Comparison of ENCODE assay signal across 31 mouse cellular contexts in the genomic region with DNA sequence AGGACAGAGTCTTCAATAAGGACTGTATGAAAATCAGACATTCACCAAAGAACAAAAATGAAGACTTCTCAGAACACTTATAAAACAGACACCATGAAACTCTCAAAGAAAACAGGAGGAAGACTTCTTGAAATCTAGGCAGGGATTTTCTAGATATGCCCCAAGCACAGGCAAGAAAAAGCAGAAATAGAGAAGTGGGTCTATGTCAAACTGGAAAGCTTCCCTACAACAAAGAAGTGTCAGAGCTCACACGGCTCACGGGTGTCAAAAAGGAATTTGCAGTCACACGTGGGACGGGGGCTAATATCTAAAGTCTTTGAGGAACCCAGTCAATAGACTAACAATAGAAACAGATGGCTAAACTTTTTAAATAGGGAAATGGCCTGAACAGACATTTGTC. TPM values are rescaled to one million over a fixed set of nuclear protein-coding genes. Genes with fewer than 3 reads are reported as not detected.
"Had no signal": no experiment of that assay in that cellular context is flagged by ENCODE, and none has a peak within 500 bp of the region (broad histone marks: within the 10 kb centered on the region; RNA-seq: fewer than 3 reads in every experiment).

No protein-coding gene starts in this region.

- H3K4me1 ChIP-seq: embryonic facial prominence, embryonic 12.5 days; embryonic facial prominence, embryonic 13.5 days; embryonic facial prominence, embryonic 15.5 days had no signal

- H3K4me3 ChIP-seq: embryonic facial prominence, embryonic 10.5 days; embryonic facial prominence, embryonic 12.5 days; embryonic facial prominence, embryonic 13.5 days; embryonic facial prominence, embryonic 15.5 days; erythroblast, embryonic 14.5 days; forebrain, embryonic 10.5 days; forebrain, embryonic 12.5 days; forebrain, embryonic 13.5 days; forebrain, embryonic 15.5 days; gastrocnemius, adult 2 months had no signal

- H3K9me3 ChIP-seq: embryonic facial prominence, embryonic 10.5 days; embryonic facial prominence, embryonic 12.5 days; embryonic facial prominence, embryonic 13.5 days; embryonic facial prominence, embryonic 15.5 days; forebrain, embryonic 10.5 days; forebrain, embryonic 12.5 days; forebrain, embryonic 13.5 days; forebrain, embryonic 15.5 days had no signal

- H3K27ac ChIP-seq: embryonic facial prominence, embryonic 10.5 days; embryonic facial prominence, embryonic 12.5 days; embryonic facial prominence, embryonic 13.5 days; embryonic facial prominence, embryonic 15.5 days; forebrain, embryonic 10.5 days; forebrain, embryonic 12.5 days; forebrain, embryonic 13.5 days; forebrain, embryonic 15.5 days; gastrocnemius, adult 2 months had no signal

- H3K36me3 ChIP-seq: embryonic facial prominence, embryonic 10.5 days; embryonic facial prominence, embryonic 12.5 days; embryonic facial prominence, embryonic 13.5 days; embryonic facial prominence, embryonic 15.5 days; forebrain, embryonic 10.5 days; forebrain, embryonic 12.5 days; forebrain, embryonic 15.5 days had no signal

- DNase-seq: cerebellum, adult 8-10 months; cerebellum, adult 9-10 months; cerebellum, adult 9-11 months; cerebellum, postnatal 10 days; cerebellum, postnatal 14 days; cerebellum, postnatal 25 days; cerebellum, postnatal 36 days; embryo, embryonic 11 days; forebrain, postnatal 0 days; gastrocnemius, adult 2 months; gastrocnemius, postnatal 10 days; gastrocnemius, postnatal 14 days; gastrocnemius, postnatal 25 days; gastrocnemius, postnatal 36 days; heart, adult 18-20 months had no signal

- ATAC-seq: forebrain, embryonic 13.5 days; forebrain, embryonic 14.5 days; forebrain, embryonic 15.5 days; forebrain, embryonic 16.5 days; forebrain, postnatal 0 days had no signal

- H3K4me2 ChIP-seq: embryonic facial prominence, embryonic 12.5 days; embryonic facial prominence, embryonic 13.5 days; embryonic facial prominence, embryonic 15.5 days; forebrain, embryonic 12.5 days; forebrain, embryonic 13.5 days; forebrain, embryonic 15.5 days had no signal

- H3K27me3 ChIP-seq: forebrain, embryonic 15.5 days had no signal

- H3K9ac ChIP-seq: embryonic facial prominence, embryonic 12.5 days; embryonic facial prominence, embryonic 13.5 days; embryonic facial prominence, embryonic 15.5 days; forebrain, embryonic 12.5 days; forebrain, embryonic 13.5 days; forebrain, embryonic 15.5 days; forebrain, postnatal 0 days had no signal

RNA-seq across cellular contexts. Expression of a gene that starts 10.8 kb away (rescaled TPM):
- total RNA-seq: common myeloid progenitor, adult 5-6 weeks; gastrocnemius, adult 18-20 months; gastrocnemius, adult 2 months; gastrocnemius, adult 8-10 months; gastrocnemius, postnatal 10 days; gastrocnemius, postnatal 14 days; gastrocnemius, postnatal 25 days; gastrocnemius, postnatal 36 days; heart, adult 8-10 months had no signal
- polyA plus RNA-seq: erythroblast, embryonic 14.5 days; gonadal fat pad, adult 2 months had no signal
